Mouse (Mus musculus) cortical plate, adult 2 months (tissue): ENCODE measurements around the gene Zfp541.

Experiments used
- CTCF ChIP-seq: fragments of 200-500 bp; IDR thresholded peaks from 2 replicates; pipeline ENCODE4 v1.5.1; 2011; ENCODE audit warnings: mild to moderate bottlenecking, control low read depth, low read length; ENCODE audit not compliant: insufficient read depth; ENCODE audit errors: extremely low read depth
- POLR2A ChIP-seq: fragments of 200-500 bp; IDR thresholded peaks from 2 replicates; pipeline ENCODE4 v1.6.1; 2011; ENCODE audit warnings: mild to moderate bottlenecking, low read length, control low read depth; ENCODE audit not compliant: insufficient read depth; ENCODE audit errors: extremely low read depth

DNA sequence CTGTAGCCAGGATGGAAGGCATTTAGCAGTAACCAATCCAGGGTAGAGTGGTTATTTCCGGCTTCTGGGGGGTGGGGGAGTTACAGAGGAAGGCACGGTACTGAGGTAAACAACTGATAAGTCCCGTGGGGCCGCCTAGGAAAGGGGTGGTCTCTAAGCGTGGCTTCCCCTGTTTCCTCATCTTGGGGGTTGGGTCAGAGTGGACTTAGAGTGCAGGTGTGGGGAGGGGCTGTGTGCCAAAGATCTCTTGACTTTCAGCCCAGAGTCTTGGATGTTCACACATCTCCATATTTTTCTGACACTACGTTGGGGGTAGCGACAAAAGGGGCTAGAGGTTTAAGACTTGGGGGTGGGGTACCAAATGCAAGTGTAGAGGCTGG, 15.5 kb upstream of the Zfp541 start:
- TF ChIP-seq CTCF, result no peak
- no peak for TF ChIP-seq POLR2A
